Mouse (Mus musculus): Measurements from ENCODE around the gene Akain1.

DNA sequence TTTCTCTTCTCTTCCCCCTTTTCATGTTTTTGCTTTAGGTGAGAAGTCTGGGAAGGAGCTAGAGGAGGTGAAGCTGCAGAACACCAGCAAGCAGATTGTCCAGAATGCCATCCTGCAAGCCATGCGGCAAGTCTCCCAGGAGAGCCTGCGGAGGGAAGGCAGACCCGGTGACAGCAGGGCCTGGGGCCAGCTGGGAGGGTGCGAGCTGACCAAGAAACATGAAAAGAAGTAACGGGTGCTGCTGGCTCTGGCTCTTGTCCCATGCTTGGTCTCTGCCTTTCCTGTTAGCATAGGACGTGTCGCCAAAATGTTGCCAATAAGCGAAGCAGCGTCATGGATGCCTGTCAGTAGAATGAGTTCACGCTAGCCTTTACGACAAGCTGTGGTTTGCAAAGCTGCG lies 48.0 kb downstream of the Akain1 start:
- TF ChIP-seq CTCF (IDR thresholded peaks at IDR 0.05; ENCODE audit: extremely low read depth, insufficient read depth, insufficient read length, insufficient replicate concordance) (no peak), POLR2A (IDR thresholded peaks at IDR 0.05; ENCODE audit: low read depth, low read length) (no peak)

Measured in spleen, adult 2 months (tissue).